Mouse (Mus musculus): ENCODE measurements at regions not wholly inside any gene's neighbourhood (a gene's known extent, or its start where the extent isn't known, plus 50 kb on each side); places are given as distances from the start of the nearest gene placed in this dataset.

DNA sequence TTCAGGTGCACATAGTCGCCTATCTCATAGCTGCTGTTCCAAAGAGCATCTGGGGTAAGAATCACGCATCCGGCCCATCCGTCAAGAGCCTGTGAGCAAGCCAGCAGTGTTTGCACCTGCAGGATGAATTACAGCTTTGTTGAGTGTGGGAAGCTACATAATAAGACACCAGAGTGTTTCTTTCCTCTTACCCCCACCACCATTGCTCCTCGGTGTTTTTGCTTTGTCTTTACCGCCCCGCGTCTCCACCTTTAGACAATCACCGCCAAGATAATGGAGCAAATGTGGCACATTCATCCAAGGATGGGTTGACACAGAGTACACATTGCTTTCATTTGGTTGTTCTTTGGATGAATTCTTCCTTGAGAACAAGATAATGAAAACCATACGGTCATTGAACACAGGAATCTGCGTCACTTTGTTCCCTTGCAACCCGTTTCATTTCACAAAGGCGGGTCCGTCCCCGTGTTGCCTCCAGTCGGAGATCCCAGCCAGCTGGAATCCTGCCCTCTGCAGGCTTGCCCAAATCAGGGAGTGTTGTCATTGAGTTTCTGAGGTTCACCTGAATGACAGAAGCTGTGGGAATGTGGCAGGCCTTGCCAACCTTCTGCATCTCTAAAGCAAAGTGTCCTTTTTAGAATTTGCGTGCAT lies 659.4 kb upstream of the Zeb2 start:
- no peak overlapping the region for H3K27ac ChIP-seq (ENCODE audit: low read depth, low read length)
- no peak overlapping the region for H3K4me2 ChIP-seq
- H3K9ac ChIP-seq (ENCODE audit: low read depth, low read length), result no peak overlapping the region
- no peaks in the 10 kb centered on the region for H3K4me1 ChIP-seq (ENCODE audit: control insufficient read depth, insufficient read depth, low read length)
- H3K4me3 ChIP-seq (ENCODE audit: low read depth, low read length), result no peak overlapping the region
- 81% methylated on average over 17 of the region's 17 CpGs for WGBS (ENCODE audit: insufficient replicate concordance)
- no peak for ATAC-seq (replicated peaks; ENCODE audit: insufficient number of reproducible peaks, low FRiP score, low TSS enrichment)
- no peaks in the 10 kb centered on the region for H3K9me3 ChIP-seq (replicated peaks; ENCODE audit: control insufficient read depth, low read length)
- no peaks in the 10 kb centered on the region for H3K27me3 ChIP-seq (ENCODE audit: control insufficient read depth, insufficient read depth, low read length)
- H3K36me3 ChIP-seq (ENCODE audit: control insufficient read depth, insufficient read depth, low read length), result no peaks in the 10 kb centered on the region

DNA sequence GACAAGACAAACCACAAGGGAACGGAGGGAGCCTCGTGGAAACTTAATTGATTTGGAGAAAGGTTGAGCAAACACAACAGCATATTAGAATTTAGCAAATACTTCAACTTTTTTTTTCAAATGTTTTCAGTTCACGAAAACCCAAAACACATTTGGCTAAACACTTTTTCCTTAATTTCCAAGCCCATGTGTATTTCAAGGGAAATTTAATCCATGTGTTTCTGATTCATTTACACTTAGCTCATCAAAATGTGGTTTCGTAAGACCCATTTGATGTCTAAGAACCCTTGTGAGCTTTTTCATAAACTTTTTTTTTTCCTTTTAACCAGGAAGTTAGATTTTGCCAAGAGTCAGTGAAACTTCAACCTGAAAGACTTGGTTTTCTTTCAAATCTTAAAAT lies 658.5 kb upstream of the Zeb2 start:
- Histone ChIP-seq H3K4me1 (ENCODE audit: control insufficient read depth, insufficient read depth, low read length) (no peaks in the 10 kb centered on the region), H3K4me3 (ENCODE audit: low read depth, low read length) (no peak overlapping the region), H3K27me3 (ENCODE audit: control insufficient read depth, insufficient read depth, low read length) (no peaks in the 10 kb centered on the region), H3K9ac (ENCODE audit: low read depth, low read length) (no peak overlapping the region), H3K36me3 (ENCODE audit: control insufficient read depth, insufficient read depth, low read length) (no peaks in the 10 kb centered on the region), H3K27ac (ENCODE audit: low read depth, low read length) (no peak overlapping the region), H3K4me2 (no peak overlapping the region), H3K9me3 (replicated peaks; ENCODE audit: control insufficient read depth, low read length) (no peaks in the 10 kb centered on the region)
- no peak for ATAC-seq (replicated peaks; ENCODE audit: insufficient number of reproducible peaks, low FRiP score, low TSS enrichment)
- 82% methylated on average over 4 of the region's 4 CpGs for WGBS (ENCODE audit: insufficient replicate concordance)

DNA sequence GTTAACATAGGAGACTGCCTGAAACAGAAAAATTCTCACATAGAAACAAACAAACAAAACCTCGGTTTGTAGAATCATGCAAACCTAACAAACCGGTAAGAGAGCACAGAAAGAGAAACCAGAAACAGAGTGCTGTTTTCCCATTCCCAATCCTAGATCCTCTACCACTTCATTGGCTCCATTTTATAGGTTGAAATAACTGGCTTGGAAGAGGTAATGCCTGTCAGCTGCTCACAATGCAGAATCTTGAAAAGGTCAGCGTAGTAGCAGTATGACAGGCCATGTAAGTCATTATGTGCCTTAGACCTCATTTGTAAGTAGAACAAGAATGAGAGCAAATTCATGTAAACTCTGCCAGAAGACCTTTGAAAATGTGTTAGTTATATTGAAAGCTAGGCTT lies 657.2 kb upstream of the Zeb2 start:
- Histone ChIP-seq H3K9me3 (replicated peaks; ENCODE audit: control insufficient read depth, low read length) (no peaks in the 10 kb centered on the region), H3K27ac (ENCODE audit: low read depth, low read length) (no peak overlapping the region), H3K4me3 (ENCODE audit: low read depth, low read length) (no peak overlapping the region), H3K4me1 (ENCODE audit: control insufficient read depth, insufficient read depth, low read length) (no peaks in the 10 kb centered on the region), H3K27me3 (ENCODE audit: control insufficient read depth, insufficient read depth, low read length) (no peaks in the 10 kb centered on the region), H3K9ac (ENCODE audit: low read depth, low read length) (no peak overlapping the region), H3K4me2 (no peak overlapping the region), H3K36me3 (ENCODE audit: control insufficient read depth, insufficient read depth, low read length) (no peaks in the 10 kb centered on the region)
- WGBS (ENCODE audit: insufficient replicate concordance), result 73% methylated on average over 3 of the region's 3 CpGs
- ATAC-seq (replicated peaks; ENCODE audit: insufficient number of reproducible peaks, low FRiP score, low TSS enrichment), result no peak

DNA sequence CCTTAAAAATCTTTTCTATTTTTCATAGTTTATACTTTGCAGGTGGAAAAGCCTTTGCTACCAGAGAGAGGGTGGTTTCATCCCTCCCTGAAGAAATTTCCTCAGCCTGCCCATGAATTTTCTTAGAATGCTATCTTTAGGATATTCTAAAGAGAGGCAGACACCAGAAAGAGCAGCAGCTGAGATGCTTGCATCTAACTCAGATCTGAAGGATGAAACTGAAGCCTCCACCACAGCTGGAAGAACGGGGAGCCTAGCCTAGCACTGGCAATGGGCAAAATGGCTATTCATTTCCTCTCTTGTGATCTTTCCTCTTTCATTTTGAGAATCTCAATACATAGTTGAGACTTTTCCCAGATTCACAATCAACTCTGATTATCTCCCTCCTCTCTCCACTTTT lies 640.0 kb upstream of the Zeb2 start:
- H3K4me2 ChIP-seq, result no peak overlapping the region
- H3K9ac ChIP-seq (ENCODE audit: low read depth, low read length), result no peak overlapping the region
- H3K36me3 ChIP-seq (ENCODE audit: control insufficient read depth, insufficient read depth, low read length), result no peaks in the 10 kb centered on the region
- no peak overlapping the region for H3K27ac ChIP-seq (ENCODE audit: low read depth, low read length)
- no peaks in the 10 kb centered on the region for H3K9me3 ChIP-seq (replicated peaks; ENCODE audit: control insufficient read depth, low read length)
- no peaks in the 10 kb centered on the region for H3K27me3 ChIP-seq (ENCODE audit: control insufficient read depth, insufficient read depth, low read length)
- 55% methylated on average over 1 of the region's 1 CpGs for WGBS (ENCODE audit: insufficient replicate concordance)
- no peak for ATAC-seq (replicated peaks; ENCODE audit: insufficient number of reproducible peaks, low FRiP score, low TSS enrichment)
- no peaks in the 10 kb centered on the region for H3K4me1 ChIP-seq (ENCODE audit: control insufficient read depth, insufficient read depth, low read length)
- H3K4me3 ChIP-seq (ENCODE audit: low read depth, low read length), result no peak overlapping the region

DNA sequence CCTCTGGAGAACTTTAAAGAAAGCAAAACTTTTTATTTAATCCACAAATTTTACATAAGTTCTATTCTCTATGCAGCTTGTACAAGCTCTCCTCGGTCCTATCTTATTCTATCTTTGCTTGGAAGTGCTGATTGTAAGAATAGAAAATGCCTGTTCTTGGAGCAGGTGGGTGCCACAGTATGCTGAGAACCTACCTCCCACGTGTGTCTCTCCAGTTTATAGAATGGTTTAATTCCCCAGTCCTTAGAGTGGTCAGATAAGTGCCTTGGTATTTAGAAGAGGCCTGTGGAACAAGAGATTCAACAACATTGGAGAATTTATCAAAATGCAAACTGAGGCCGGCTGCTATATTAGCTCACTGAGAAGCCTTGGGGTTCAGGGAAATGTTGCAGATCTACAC lies 639.2 kb upstream of the Zeb2 start:
- no peaks in the 10 kb centered on the region for H3K27me3 ChIP-seq (ENCODE audit: control insufficient read depth, insufficient read depth, low read length)
- H3K36me3 ChIP-seq (ENCODE audit: control insufficient read depth, insufficient read depth, low read length), result no peaks in the 10 kb centered on the region
- 67% methylated on average over 3 of the region's 3 CpGs for WGBS (ENCODE audit: insufficient replicate concordance)
- H3K27ac ChIP-seq (ENCODE audit: low read depth, low read length), result no peak overlapping the region
- H3K4me3 ChIP-seq (ENCODE audit: low read depth, low read length), result no peak overlapping the region
- no peaks in the 10 kb centered on the region for H3K9me3 ChIP-seq (replicated peaks; ENCODE audit: control insufficient read depth, low read length)
- H3K4me1 ChIP-seq (ENCODE audit: control insufficient read depth, insufficient read depth, low read length), result no peaks in the 10 kb centered on the region
- no peak overlapping the region for H3K4me2 ChIP-seq
- H3K9ac ChIP-seq (ENCODE audit: low read depth, low read length), result no peak overlapping the region
- ATAC-seq (replicated peaks; ENCODE audit: insufficient number of reproducible peaks, low FRiP score, low TSS enrichment), result no peak

DNA sequence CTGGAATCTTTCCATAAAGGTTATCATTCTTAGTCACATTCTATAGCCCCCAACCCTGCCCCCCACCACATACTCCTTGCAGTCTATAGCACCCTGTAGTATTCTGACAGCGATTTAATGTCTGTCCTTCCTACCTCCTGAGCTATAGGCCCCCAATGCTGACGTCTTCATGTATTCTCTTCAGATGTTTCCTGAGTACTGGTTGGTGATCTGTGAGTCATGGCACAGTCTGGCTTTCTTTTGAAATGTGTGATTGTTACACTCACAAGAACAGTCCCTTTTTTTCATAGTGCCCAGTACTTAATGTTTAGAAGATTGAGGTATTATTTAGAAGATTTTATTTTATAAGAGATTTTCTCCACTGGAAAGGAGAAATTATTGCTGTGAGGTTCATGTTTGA lies 634.6 kb upstream of the Zeb2 start:
- no peak overlapping the region for H3K27ac ChIP-seq (ENCODE audit: low read depth, low read length)
- no peaks in the 10 kb centered on the region for H3K9me3 ChIP-seq (replicated peaks; ENCODE audit: control insufficient read depth, low read length)
- no peaks in the 10 kb centered on the region for H3K36me3 ChIP-seq (ENCODE audit: control insufficient read depth, insufficient read depth, low read length)
- H3K9ac ChIP-seq (ENCODE audit: low read depth, low read length), result no peak overlapping the region
- no peaks in the 10 kb centered on the region for H3K4me1 ChIP-seq (ENCODE audit: control insufficient read depth, insufficient read depth, low read length)
- H3K4me3 ChIP-seq (ENCODE audit: low read depth, low read length), result no peak overlapping the region
- no peak for ATAC-seq (replicated peaks; ENCODE audit: insufficient number of reproducible peaks, low FRiP score, low TSS enrichment)
- WGBS (ENCODE audit: insufficient replicate concordance), result 56% methylated on average over 2 of the region's 2 CpGs
- no peaks in the 10 kb centered on the region for H3K27me3 ChIP-seq (ENCODE audit: control insufficient read depth, insufficient read depth, low read length)
- no peak overlapping the region for H3K4me2 ChIP-seq

DNA sequence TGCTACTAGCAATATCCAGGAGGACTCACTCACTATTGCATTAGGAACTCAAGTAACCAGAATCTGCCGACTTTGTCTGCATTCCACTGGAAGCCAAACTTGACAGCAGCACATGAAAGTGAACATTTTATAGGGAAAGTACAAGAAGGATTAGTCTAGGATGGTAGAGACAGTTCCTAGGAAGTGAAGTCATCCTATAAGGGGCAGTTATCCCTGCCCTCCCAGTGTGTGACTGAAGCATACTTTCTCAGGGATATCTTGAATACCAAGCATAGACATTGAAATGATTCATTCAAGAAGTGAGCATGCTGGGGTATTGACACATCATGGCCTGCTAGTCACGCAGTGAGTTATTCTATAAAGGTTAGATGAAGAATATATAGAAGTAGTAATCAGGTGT lies 632.2 kb upstream of the Zeb2 start:
- no peak overlapping the region for H3K4me2 ChIP-seq
- H3K9me3 ChIP-seq (replicated peaks; ENCODE audit: control insufficient read depth, low read length), result no peaks in the 10 kb centered on the region
- WGBS (ENCODE audit: insufficient replicate concordance), result 71% methylated on average over 2 of the region's 2 CpGs
- ATAC-seq (replicated peaks; ENCODE audit: insufficient number of reproducible peaks, low FRiP score, low TSS enrichment), result no peak
- no peak overlapping the region for H3K9ac ChIP-seq (ENCODE audit: low read depth, low read length)
- H3K27ac ChIP-seq (ENCODE audit: low read depth, low read length), result no peak overlapping the region
- H3K4me3 ChIP-seq (ENCODE audit: low read depth, low read length), result no peak overlapping the region
- H3K4me1 ChIP-seq (ENCODE audit: control insufficient read depth, insufficient read depth, low read length), result no peaks in the 10 kb centered on the region
- no peaks in the 10 kb centered on the region for H3K36me3 ChIP-seq (ENCODE audit: control insufficient read depth, insufficient read depth, low read length)
- no peaks in the 10 kb centered on the region for H3K27me3 ChIP-seq (ENCODE audit: control insufficient read depth, insufficient read depth, low read length)

DNA sequence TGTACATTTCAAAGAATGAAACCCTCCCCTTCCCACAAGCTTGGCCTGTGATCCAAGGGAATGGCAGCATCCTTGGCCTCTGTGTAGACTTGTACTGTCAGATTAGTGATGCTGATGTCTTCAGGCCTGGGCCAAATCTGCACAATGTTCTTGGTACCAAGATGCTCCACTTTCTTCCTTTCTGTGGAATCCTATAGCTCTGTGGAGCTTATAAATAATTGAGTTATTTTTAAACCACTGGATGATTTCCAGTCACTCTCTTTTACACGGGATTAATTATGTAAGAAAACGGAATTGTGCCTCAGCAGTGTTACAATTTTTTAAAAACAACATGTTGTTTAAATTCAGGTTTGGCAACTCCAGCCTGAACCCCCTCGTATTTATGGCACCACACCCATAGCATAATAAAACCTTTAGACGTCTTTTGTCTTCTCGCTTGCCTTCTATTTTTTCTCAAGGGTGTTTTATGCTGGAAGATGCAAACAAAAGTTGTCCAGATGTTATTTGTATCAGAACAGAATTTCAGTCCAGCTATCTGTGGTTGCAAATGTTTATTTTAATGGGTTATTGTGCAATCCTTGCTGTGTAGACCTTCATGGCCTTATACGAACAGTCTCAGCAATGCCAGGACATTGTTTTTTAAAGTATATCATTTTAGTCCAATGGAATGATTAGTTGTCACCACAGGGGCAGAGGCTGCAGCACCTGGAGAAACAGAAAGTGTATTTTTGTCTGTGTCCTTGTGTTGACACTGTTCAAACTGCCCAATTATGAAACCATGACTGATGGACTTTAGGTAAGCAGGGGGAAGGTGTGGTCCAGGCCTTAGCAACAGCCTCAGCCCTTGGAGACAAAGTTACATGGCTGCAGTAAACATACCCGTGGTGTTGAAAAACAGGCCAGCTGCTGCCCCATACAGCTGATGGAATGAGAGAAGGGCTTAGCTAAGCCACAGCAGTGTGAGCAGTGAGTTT lies 630.4 kb upstream of the Zeb2 start:
- no peak overlapping the region for H3K4me3 ChIP-seq (ENCODE audit: low read depth, low read length)
- no peak overlapping the region for H3K9ac ChIP-seq (ENCODE audit: low read depth, low read length)
- H3K27me3 ChIP-seq (ENCODE audit: control insufficient read depth, insufficient read depth, low read length), result no peaks in the 10 kb centered on the region
- no peaks in the 10 kb centered on the region for H3K9me3 ChIP-seq (replicated peaks; ENCODE audit: control insufficient read depth, low read length)
- H3K4me1 ChIP-seq (ENCODE audit: control insufficient read depth, insufficient read depth, low read length), result peaks cover 4% of the 10 kb centered on the region; the same call in 1 of the 2 replicates
- ATAC-seq (replicated peaks; ENCODE audit: insufficient number of reproducible peaks, low FRiP score, low TSS enrichment), result no peak
- WGBS (ENCODE audit: insufficient replicate concordance), result 75% methylated on average over 7 of the region's 7 CpGs
- no peak overlapping the region for H3K27ac ChIP-seq (ENCODE audit: low read depth, low read length)
- no peak overlapping the region for H3K4me2 ChIP-seq
- H3K36me3 ChIP-seq (ENCODE audit: control insufficient read depth, insufficient read depth, low read length), result no peaks in the 10 kb centered on the region
